Mouse (Mus musculus) ZHBTc4 (cell line): Measurements from ENCODE around the gene Lilr4b.
A peak's percentile ranks its signal among the peaks of the same experiment; 100 is the strongest.
"Not testable (repeated sequence)": the region's sequence is repeated elsewhere in the genome, so short reads cannot be mapped to it uniquely, and the experiment has no call there.

Source experiments
- DNase-seq: peaks from one replicate; pipeline ENCODE4 v3.0.0-alpha.2; 2011; ENCODE audit warnings: low read depth, low spot score

Lilr4b gene

DNA sequence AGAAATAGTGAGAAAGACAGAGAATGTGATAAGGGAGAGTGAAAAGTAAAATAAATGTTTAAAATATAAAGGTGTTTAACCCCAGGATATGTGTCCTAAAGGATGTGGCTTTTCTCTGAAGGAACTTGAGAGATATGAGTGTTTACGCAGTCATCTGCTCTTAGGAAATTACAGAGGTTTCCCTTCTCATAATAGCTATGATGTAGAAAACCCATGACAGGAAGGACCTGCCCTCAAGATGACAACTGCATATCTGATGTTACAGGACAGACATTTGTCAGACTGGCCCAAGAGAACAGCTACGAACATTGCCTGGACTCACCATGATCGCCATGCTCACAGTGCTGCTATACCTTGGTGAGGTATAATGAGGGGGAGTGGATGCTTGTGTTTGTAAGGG is at the start of gene Lilr4b, which contains the start of gene Gm49339:
TSS of gene Lilr4b (plus strand) at position 236 of the 400 bp plus-strand sequence.
TSS of gene Gm49339 (plus strand) at position 216 of the 400 bp plus-strand sequence.
- DNase-seq, result not testable (repeated sequence)

DNA sequence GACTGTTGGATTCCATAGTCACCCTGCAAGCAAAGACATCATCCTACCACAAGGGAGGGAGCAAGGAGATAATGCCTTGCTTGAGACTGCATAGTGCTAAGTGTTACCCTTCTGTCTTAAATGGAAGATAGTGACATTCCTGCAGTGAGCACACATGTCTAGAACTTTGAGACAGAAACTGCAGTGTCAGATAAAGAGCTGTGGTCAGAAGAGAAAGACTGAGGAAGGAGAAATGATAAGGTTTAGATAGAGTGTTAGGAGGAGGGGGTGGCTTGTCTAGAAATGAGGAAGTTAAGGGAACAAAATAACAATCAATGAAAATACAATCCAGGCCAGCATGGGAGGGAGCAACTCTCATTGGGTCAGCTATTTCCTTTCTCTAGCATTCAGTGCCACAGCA is 47.5 kb upstream of the Lilr4b start:
- DNase-seq, result no peak

DNA sequence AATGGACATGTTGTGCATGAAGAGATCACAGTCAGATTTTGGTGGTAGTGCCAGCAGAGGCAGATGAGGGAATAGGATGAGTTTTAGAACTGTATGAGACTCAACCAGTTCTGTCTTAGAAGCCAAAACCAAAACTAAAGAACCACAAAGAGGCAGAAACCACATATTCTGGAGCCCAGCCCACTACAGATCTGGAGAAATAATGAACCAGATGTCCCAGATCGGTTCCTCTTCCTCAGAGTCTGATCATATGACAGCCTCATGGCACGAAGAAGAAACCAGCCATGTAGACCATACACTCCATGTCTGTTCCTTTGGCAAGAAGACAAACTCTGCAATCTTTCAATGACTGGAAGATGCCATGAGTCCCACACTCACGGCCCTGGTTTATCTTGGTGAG is 44.7 kb upstream of the Lilr4b start:
- DNase-seq, result no peak

DNA sequence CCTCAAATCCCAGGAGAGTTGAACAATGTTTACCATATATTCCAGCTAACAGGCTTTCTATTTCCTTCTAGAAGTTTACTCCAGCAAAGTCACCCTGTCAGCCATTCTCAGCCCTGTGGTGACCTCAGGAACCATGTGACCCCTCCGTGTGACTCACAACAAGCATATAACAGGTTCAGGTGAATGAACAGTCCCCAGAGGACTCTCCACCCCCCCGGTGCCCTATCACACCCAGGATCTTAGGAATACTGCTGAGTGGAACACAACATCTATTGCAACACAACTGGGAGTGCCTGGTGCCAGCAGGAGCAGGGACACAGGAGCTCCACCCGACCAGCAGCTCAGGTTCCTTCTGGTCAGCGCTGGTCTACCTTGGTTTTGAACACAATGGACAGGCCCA is 28.8 kb upstream of the Lilr4b start:
- DNase-seq, result no peak

DNA sequence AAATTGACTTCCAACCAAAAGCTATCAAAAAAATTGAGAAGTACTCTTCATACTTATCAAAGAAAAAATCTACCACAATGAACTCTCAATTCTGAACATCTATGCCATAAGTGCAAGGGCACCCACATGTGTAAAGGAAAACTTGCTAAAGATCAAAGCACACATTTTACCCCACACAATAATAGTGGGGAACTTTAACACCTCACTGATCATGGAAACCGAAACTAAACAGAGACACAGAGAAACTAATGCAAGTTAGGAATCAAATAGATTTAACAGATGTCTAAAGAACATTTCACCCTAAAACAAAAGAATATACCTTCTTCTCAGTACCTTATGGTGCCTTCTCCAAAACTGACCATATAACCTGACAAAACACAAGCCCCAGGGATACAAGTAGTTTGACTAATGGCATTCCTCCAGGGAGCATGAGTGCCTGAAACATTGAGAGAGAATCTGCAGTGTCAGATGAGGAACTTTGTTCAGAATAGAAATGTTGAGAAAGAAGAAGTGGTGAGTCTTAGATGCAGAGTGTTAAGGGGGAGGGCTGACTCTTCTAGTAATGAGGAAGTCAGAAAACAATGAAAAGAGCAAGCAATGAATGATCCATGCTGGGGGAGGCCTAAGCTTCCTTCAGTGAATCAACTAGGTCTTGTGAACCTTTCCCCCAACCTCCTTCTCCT is 26.7 kb upstream of the Lilr4b start:
- DNase-seq, result no peak

DNA sequence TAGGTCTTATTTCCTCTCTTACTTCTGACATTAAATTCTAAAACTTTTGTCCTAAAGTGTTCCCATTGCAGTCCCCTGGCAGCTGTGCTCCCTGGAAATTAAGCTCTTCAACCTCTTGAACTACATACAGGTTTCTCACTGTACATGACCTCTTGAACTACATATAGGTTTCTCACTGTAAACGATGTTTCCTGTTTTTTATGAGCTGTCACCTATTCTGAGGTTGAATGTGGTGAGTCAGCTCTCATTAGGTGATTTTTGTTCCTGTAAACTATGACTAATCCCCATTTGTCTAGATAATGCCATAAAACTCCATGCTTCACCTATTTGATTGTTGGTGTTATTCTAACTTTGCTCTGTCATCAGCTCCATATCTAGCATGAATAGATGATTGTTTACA is 26.1 kb upstream of the Lilr4b start:
- DNase-seq, result no peak

DNA sequence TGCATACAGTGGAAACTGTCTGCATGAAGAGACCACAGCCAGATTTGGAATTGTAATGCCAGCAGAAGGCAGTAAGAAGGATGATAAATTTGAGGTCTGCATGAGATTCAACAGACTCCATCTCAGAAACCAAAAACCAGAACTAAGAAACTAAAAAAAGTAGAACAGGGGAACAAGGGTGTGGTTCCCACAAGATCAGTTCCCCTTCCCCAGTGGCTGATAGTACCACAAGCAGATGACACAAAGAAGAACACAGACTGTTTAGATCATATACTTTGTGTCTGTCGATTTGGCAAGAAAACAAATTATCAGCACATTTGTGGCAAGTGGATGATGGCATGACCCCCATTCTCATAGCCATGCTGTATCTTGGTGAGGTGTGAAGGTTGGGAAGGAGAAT is 24.7 kb upstream of the Lilr4b start:
- DNase-seq, result no peak

DNA sequence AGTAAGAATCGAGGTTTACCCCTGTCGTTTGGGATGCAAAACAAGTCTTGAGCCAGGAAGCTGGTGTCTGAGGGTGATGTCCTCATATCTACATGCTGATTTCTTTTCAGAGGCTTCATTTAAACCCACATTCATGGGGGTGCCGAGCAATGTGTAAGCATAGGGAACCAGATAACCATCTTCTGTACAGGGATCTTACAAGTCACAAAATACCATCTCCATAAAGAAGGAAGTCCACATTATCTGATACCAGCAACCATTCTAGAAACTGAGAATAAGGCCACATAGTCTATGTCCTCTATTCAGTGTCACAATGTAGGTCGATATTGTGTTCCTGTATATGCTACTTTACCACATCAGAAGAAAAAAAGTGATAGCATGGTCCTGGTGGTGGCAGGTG is 24.1 kb upstream of the Lilr4b start:
- no peak for DNase-seq

DNA sequence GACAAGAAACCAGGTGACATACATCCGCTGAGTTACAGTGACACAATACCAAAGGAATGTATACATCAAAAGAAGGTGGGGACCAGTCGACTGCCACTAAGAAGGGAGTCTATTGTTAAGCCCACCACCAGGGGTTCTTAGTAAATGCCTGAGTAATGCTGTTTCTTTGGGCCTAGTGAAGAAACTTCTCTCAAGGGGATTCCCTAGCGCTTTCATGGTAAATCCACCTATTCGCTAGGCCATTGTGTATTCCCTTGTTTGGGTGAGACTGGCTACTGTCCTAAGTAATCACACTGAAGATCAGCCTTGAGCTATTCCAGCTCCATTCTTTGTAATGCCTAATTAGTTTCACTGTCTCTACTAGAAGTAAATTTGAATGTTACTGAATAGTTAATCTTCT is 16.6 kb upstream of the Lilr4b start:
- peak; percentile 95 for DNase-seq

DNA sequence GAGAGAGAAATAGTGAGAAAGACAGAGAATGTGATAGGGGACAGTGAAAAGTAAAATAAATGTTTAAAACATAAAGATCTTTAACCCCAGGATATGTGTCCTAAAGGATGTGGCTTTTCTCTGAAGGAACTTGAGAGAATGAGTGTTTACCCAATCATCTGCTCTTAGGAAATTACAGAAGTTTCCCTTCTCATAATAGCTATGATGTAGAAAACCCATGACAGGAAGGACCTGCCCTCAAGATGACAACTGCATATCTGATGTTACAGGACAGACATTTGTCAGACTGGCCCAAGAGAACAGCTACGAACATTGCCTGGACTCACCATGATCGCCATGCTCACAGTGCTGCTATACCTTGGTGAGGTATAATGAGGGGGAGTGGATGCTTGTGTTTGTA is 10.3 kb downstream of the Lilr4b start, which contains the start of gene Lilrb4a:
TSS of gene Lilrb4a (plus strand) at position 266 of the 400 bp plus-strand sequence.
- not testable (repeated sequence) for DNase-seq

DNA sequence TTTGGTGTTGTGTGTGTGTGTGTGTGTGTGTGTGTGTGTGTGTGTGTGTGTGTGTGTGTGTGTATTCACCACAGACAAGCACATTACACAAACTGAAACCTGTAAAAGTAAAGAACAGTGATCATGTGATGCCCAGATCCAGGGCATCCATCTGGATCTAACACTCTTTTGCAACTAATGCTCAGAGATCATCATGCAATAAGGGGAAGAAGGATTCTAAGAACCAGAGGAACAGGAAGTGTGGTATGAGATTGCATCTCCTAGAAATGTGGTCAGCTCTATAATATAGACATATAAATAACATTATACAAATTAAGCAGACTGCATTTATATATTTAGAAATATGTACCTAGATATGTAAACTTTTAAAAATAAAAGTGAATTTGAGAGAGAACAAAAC is 39.6 kb downstream of the Lilr4b start:
- DNase-seq, result no peak

DNA sequence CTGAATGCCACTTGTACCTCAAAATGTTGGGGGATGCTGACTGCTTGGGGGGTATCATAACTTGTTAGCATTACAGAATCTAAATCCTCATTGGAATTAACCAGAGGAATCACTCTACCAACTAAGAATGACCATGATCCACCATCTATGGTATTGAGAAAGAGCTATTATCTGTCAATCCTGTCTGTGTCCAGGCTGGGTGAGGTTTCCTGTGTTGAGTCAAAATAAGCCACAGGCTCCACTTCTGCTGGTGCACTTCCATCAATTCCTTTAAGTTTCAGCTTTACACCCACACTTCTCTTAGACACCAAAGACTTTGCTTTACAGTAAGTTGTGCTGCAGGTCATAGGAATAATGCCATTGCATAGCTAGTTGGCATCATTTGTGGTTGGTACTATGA is 41.0 kb downstream of the Lilr4b start:
- DNase-seq, result no peak

DNA sequence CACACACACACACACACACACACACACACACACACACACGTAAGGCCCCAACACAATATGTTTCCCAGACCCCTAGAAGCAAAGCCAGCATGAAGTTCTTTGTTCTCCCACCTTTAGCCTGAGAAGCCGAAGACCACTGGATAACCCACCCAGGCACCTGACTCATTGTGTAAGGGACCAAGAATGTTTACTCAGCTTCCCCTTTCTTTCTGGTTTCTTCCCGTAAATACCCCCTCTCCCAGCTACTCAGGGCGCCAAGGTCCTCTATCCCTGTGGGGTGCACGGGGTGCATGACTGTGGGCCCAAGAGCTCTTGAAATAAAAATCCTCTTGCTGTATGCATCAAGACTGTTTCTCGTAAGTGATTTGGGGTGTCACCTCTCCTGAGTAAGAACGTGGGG is 45.7 kb downstream of the Lilr4b start:
- no peak for DNase-seq

DNA sequence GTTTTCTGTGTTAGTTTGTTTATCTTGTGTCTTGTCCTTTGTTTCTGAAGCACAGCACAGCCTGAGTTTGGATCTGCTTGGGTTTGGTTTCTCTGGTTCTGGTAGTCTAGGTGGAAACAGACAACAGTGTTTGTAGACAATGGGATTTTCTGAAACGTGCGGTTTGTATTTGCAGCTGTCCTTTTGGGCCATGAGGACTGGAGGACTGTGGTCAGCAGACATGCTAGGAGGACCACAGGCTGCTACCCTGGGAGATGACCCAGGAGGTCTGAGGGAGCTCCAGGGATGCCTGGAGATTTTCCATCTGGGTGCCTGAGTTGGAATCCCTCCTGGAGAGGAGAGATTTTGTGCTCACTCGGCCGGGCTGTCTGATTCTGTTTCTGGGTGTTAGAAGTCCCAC is 46.2 kb downstream of the Lilr4b start:
- DNase-seq, result no peak

DNA sequence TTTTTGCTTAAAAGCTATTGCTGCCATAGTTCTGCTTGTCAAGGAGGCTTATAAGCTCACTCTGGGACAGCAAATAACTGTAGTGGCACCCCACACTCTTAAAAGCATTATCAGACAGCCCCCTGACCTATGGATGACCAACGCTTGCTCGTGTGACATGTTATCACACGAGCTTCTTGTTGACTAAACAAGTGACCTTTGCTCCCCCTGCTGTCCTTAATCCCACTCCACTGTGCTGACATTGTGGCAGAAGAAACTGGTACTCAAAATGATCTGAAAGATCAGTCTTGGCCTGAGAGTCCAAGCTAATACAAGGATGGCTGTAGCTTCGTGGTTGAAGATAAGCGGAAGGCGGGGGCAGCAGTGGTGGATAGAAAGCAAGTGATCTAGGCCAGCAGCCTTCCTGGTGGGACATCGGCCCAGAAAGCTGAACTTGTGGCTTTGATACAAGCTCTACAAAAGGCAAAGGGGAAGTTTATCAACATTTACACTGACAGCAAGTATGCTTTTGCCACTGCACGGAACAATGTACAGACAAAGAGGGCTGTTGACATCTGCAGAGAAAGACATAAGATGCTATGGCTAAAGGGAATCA is 48.5 kb downstream of the Lilr4b start:
- DNase-seq, result no peak

DNA sequence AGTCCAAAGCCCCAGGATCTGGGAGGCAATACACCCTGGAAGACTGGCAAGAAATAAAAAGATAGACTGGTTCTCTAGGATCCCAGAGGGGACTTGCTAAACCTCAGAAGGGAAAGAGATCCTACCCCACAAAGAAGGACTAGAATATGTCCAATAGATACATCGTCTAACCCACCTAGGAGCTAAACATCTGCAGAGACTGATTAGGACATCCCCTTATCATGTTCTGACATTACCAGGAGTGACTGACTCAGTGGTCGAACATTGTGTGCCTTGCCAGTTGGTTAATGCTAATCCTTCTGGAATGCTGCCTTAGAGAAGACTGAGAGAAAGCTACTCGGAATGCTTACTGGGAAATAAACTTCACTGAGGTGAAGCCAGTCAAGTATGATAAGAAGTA is 49.1 kb downstream of the Lilr4b start:
- no peak for DNase-seq

DNA sequence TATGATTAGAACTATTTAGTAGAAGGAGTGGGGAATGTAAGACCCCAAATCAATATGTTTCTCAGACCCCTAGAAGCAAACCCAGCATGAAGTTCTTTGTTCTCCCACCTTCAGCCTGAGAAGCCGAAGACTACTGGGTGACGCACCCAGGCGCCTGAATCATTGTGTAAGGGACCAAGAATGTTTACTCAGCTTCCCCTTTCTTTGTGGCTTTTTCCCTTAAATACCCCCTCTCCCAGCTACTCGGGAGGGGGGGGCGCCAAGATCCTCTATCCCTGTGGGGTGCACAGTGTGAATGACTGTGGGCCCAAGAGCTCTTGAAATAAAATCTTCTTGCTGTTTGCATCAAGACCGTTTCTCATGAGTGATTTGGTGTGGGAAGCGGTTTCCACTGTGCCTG is 50.4 kb downstream of the Lilr4b start:
- no peak for DNase-seq
